Mouse (Mus musculus) right cerebral cortex, postnatal 10 days (tissue): ENCODE data around the gene Psmd11.

Experiments
- DNase-seq, 2 experiments: peaks; one replicate each; pipeline ENCODE4 v3.0.0; 2021; ENCODE audit warnings: low spot score in 2 of 2

Gene Psmd11

GRCm38 (mm10) chr11:80479906-80480866 is 51.8 kb downstream of the Psmd11 start:
- peak; percentile 43 to 51 for DNase-seq

- DNase-seq, result no peak
Measured at GRCm38 (mm10) chr11:80481409-80482050, 53.1 kb downstream of the Psmd11 start.

GRCm38 (mm10) chr11:80482347-80482746 is 53.9 kb downstream of the Psmd11 start:
- peak; percentile 40 to 57 for DNase-seq

GRCm38 (mm10) chr11:80482921-80483320 is 54.5 kb downstream of the Psmd11 start:
- peak in 1 of 2 experiments; percentile 43 for DNase-seq

- no peak for DNase-seq
Measured at GRCm38 (mm10) chr11:80483536-80484067, 55.2 kb downstream of the Psmd11 start.

GRCm38 (mm10) chr11:80484191-80484791 is 55.9 kb downstream of the Psmd11 start:
- peak; percentile 90 to 95 for DNase-seq

GRCm38 (mm10) chr11:80485120-80485551 is 56.7 kb downstream of the Psmd11 start:
- peak; percentile 66 to 83 for DNase-seq

- DNase-seq, result no peak
Measured at GRCm38 (mm10) chr11:80485622-80486206, 57.3 kb downstream of the Psmd11 start.

GRCm38 (mm10) chr11:80487904-80488587 is 59.6 kb downstream of the Psmd11 start:
- no peak for DNase-seq

- peak; percentile 82 to 89 for DNase-seq
Measured at GRCm38 (mm10) chr11:80489172-80489881, 60.9 kb downstream of the Psmd11 start.

- DNase-seq, result peak; percentile 50 to 65
Measured at GRCm38 (mm10) chr11:80489882-80490196, 61.4 kb downstream of the Psmd11 start.

- DNase-seq, result peak in 1 of 2 experiments; percentile 37
Measured at GRCm38 (mm10) chr11:80490831-80491230, 62.4 kb downstream of the Psmd11 start.

GRCm38 (mm10) chr11:80493186-80493585 is 64.8 kb downstream of the Psmd11 start:
- DNase-seq, result peak in 1 of 2 experiments; percentile 30

- no peak for DNase-seq
Measured at GRCm38 (mm10) chr11:80494852-80495251, 66.4 kb downstream of the Psmd11 start.

GRCm38 (mm10) chr11:80495972-80496371 is 67.6 kb downstream of the Psmd11 start:
- no peak for DNase-seq

GRCm38 (mm10) chr11:80496640-80497039 is 68.2 kb downstream of the Psmd11 start:
- no peak for DNase-seq

- no peak for DNase-seq
Measured at GRCm38 (mm10) chr11:80497225-80497919, 69.0 kb downstream of the Psmd11 start.

- peak in 1 of 2 experiments; percentile 38 for DNase-seq
Measured at GRCm38 (mm10) chr11:80498328-80499070, 70.1 kb downstream of the Psmd11 start.

GRCm38 (mm10) chr11:80499550-80499952 is 71.1 kb downstream of the Psmd11 start:
- DNase-seq, result no peak
